Mouse (Mus musculus) cerebellum, adult (tissue): Measurements from ENCODE around the gene Creld2.

ENCODE experiments used
- ATAC-seq: cut with Nextera tagmentation; 2 replicates; pipeline ENCODE4 v1.9.2; 2017; ENCODE audit warnings: mild to moderate bottlenecking, moderate library complexity, mixed read lengths; ENCODE audit not compliant: insufficient number of reproducible peaks, low FRiP score, low TSS enrichment

The Creld2 gene

GRCm38 (mm10) chr15:88828800-88829705 lies 9.6 kb downstream of the Creld2 start:
- peak; percentile 60 for ATAC-seq

- ATAC-seq = no peak
Measured at GRCm38 (mm10) chr15:88829791-88830440, 10.5 kb downstream of the Creld2 start.

- no peak for ATAC-seq
Measured at GRCm38 (mm10) chr15:88830696-88831095, 11.2 kb downstream of the Creld2 start.

- ATAC-seq = no peak
Measured at GRCm38 (mm10) chr15:88831482-88831881, 12.0 kb downstream of the Creld2 start.

- ATAC-seq = no peak
Measured at GRCm38 (mm10) chr15:88832536-88832935, 13.1 kb downstream of the Creld2 start.

GRCm38 (mm10) chr15:88836031-88836430 lies 16.6 kb downstream of the Creld2 start:
- no peak for ATAC-seq

- ATAC-seq = no peak
Measured at GRCm38 (mm10) chr15:88836571-88836970, 17.1 kb downstream of the Creld2 start.

GRCm38 (mm10) chr15:88837199-88837932 lies 17.9 kb downstream of the Creld2 start:
- no peak for ATAC-seq

GRCm38 (mm10) chr15:88837977-88838376 lies 18.5 kb downstream of the Creld2 start:
- no peak for ATAC-seq

- 0 out of 2 replicates have a peak, but pooled peaks have one; percentile 4 for ATAC-seq
Measured at GRCm38 (mm10) chr15:88839271-88839670, 19.8 kb downstream of the Creld2 start.

- 0 out of 2 replicates have a peak, but pooled peaks have one; percentile 19 for ATAC-seq
Measured at GRCm38 (mm10) chr15:88840126-88840525, 20.7 kb downstream of the Creld2 start.

GRCm38 (mm10) chr15:88841160-88841559 lies 21.7 kb downstream of the Creld2 start:
- no peak for ATAC-seq

GRCm38 (mm10) chr15:88841580-88842299 lies 22.3 kb downstream of the Creld2 start:
- peak; percentile 38 for ATAC-seq

GRCm38 (mm10) chr15:88842300-88842673 lies 22.8 kb downstream of the Creld2 start:
- ATAC-seq = no peak

- ATAC-seq = no peak
Measured at GRCm38 (mm10) chr15:88843486-88844097, 24.1 kb downstream of the Creld2 start.

- ATAC-seq = no peak
Measured at GRCm38 (mm10) chr15:88844966-88845365, 25.5 kb downstream of the Creld2 start.

- no peak for ATAC-seq
Measured at GRCm38 (mm10) chr15:88848661-88849060, 29.2 kb downstream of the Creld2 start.

GRCm38 (mm10) chr15:88849621-88850020 lies 30.2 kb downstream of the Creld2 start:
- no peak for ATAC-seq

- ATAC-seq = peak; percentile 56
Measured at GRCm38 (mm10) chr15:88850146-88850826, 30.8 kb downstream of the Creld2 start.
